Mouse (Mus musculus) heart, adult 2 months (tissue): ENCODE data around the gene Nup93.
A peak's percentile ranks its signal among the peaks of the same experiment; 100 is the strongest.

Source experiments
- CTCF ChIP-seq: fragments of 200-600 bp; IDR thresholded peaks from 2 replicates; pipeline ENCODE4 v1.8.1; 2022; ENCODE audit warnings: antibody characterized with exemption, mild to moderate bottlenecking, moderate library complexity
- EP300 ChIP-seq: fragments of 200-500 bp; IDR thresholded peaks from 2 replicates; pipeline ENCODE4 v1.6.1; 2011; ENCODE audit warnings: low read depth, low read length, control low read depth; ENCODE audit not compliant: insufficient read depth
- POLR2A ChIP-seq: fragments of 200-500 bp; IDR thresholded peaks from 2 replicates; pipeline ENCODE4 v1.6.1; 2011; ENCODE audit warnings: mild to moderate bottlenecking, low read depth, low read length, control low read depth; ENCODE audit not compliant: insufficient read depth

- TF ChIP-seq CTCF, result peak; percentile 98
- peak; percentile 49; the same call in 1 of the 2 replicates for TF ChIP-seq POLR2A
- TF ChIP-seq EP300, result peak; percentile 88; the same call in 1 of the 2 replicates
These were observed 128.9 kb downstream of the Nup93 start for GRCm38 (mm10) chr8:94343290-94343689.
